Mouse (Mus musculus) megakaryocyte-erythroid progenitor cell, adult 5-6 weeks (primary cell): ENCODE measurements around the gene Cntrl. TPM values are rescaled to one million over a fixed set of nuclear protein-coding genes. Genes with fewer than 3 reads are reported as not detected.
A peak's percentile ranks its signal among the peaks of the same experiment; 100 is the strongest.

Experiments
- ATAC-seq: replicated peaks from 2 replicates; pipeline ENCODE4 v1.8.0; 2016; ENCODE audit warnings: mild to moderate bottlenecking, inconsistent platforms; ENCODE audit not compliant: severe bottlenecking, poor library complexity, low FRiP score, low TSS enrichment
- total RNA-seq, 2 experiments: library from RNA; stranded (forward) in 1 of 2; stranded (reverse) in 1 of 2; fragments of 200-1000, 215-1000 nt in 1 of 2; fragments of >200 nt in 1 of 2; fragmentation: Nextera tagmentation in 1 of 2; gene quantifications; 2 replicates each; pipeline ENCODE4 v1.2.3; 2014 to 2017

The Cntrl gene
- total RNA-seq, 2 experiments from 2014 or later = 69.3 to 85.8 TPM

DNA sequence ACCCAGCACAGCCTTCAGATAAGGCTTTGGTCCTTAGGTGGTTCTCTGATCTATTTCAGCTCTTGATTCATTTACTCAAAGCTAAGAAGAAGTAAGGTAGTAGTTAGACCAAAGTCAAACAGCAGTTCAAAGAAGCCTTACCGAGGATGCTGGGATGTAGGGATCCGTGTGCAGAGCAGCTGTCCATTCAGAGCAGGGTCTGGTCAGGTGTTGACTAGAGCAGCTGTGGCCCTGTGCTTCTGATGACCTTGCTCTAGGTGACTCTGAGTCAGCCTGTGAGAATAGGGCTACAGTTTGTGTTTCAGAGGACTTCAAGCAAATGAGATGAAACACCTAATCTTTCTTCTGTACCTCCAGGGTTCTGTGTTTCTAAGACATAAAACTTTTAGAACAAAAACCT, 60.2 kb downstream of the Cntrl start:
- no peak for ATAC-seq

DNA sequence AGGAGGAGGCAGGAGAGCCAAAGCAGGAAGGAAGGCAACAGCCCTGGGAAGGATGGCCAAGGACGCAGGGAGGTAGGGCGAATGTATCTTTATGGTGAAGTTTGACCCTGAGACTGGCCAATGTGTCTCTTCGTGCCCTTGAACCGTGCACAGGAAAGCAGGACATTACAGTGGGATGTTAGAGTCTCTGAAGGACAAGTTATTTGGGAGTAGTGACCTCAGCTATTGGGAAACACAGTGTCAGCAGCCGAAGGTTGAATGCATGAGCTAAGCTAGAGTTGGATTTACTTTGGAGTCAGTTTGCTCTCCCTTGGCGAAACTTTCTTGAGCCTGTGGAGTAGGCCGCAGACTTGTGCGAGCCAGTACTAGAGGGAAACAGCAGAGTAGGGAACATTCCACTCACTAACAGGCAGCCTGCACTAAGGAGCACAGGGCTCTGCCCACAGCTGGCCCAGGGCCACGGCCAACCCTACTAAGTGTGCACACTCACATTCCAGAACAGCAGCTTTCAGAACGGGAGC, 62.1 kb downstream of the Cntrl start:
- ATAC-seq = no peak

GRCm38 (mm10) chr2:35172246-35172645, 63.0 kb downstream of the Cntrl start:
- ATAC-seq = 0 out of 2 replicates have a peak, but pooled peaks have one; percentile 29

DNA sequence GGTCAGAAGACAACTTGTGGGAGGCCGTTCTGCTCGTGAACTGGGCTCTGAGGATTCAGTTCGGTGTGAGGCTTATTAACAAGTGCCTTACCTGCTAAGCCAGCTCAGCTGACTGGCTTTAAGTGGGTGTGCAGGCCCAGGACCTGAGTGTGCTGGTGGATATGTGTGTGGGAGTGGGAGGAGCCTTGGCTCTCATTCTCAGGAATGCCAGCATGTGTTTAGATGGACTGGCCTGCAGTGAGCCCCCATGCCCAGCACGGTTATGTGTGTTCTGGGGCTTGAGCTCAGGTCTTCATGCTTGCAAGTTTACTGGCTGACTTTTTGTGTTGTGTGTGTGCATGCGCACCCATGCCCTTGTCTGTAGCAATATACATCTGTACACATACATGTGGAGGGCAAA, 64.4 kb downstream of the Cntrl start:
- no peak for ATAC-seq

DNA sequence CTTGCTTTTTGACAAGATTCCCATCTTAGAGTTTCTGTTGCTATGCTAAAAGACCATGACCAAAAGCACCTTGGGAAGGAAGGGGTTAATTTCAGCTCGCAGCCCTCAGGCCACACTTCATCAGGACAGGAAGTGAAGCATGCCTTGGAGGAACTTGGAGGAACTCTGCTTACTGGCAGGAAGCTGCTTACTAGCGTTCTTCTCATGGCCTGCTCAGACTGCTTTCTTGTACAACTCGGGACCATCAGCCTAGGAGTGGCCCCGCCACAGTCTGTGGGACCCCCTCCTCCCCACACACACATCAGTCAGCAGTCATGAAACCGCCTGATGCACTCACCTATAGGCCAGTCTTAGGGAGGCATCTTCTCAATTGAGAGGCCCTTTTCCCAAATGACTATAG, 64.8 kb downstream of the Cntrl start:
- no peak for ATAC-seq

DNA sequence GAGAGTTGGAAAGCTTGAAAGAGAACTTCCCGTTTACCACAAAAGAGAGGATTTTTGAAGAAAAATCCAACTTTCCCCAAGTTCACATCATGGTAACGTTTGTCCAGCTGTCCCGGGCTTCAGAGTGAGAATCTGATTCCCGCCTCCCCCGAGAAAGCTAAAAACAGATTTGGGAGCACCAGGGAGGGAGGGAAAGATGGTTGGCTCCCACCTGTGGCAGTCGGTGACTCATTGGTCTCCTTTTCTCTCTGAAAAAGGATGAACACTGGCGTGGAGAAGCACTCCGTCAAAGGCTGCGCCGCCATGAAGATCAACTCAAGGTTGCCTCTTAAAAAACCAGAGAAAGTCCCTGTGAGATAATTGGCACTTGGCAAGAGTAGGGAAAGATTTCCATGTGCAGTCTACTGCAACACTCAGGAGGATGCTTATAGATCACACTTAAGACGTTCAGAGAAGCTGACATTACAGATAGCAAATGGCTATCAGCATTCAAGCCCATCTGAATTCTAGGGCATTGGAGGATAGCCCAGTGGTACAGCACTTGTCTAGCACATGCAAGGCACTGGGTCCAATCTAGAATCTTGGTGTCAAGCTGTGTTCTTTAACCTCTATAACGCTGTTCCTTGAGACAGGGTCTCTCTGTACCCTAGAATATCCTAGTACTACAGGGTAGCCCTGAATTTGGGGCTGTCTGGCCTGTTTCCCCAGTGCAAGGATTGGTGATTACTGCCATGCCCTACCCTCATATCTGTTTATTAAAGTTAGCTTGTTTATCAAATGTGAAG, 66.2 kb downstream of the Cntrl start:
- no peak for ATAC-seq

DNA sequence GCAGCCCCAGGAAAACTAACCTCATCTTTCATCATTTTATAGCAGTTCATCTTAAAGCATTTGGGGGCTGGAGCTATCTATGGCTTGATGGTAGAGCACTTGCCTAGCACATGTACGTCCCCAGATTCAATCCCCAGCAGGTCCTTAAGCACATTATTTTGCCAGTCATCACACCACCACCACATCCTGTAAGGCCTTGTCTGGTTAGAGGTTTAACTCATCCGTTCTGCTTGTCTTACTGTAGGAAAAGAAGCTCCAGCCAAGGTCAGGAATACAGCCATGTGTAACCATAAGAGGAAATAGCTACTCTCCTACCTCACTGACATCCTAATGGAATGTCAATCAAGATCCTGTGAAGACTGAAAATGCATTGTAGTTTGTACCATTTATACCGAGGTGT, 68.9 kb downstream of the Cntrl start:
- ATAC-seq = no peak

- no peak for ATAC-seq
These were observed 73.9 kb downstream of the Cntrl start for GRCm38 (mm10) chr2:35183115-35183673.

DNA sequence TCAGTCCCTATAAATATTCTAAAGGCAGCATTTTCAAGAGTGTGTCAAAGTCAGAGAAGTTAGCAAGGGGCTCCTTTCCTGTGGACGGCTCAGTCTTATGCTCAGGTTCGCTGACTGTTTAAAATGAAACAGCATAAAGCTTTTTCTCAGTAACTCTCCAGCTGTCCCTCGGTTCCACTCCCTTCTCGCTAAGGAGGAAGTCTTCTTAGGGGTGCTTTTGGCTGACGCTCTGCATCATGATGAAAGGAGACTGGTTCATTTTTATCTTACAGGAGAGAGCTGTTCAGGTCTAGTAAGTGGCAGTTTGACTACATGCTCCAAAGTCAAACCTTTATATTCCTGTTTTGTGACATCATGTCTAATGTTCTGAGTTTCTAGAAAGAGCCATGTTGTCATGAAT, 79.6 kb downstream of the Cntrl start:
- no peak for ATAC-seq

DNA sequence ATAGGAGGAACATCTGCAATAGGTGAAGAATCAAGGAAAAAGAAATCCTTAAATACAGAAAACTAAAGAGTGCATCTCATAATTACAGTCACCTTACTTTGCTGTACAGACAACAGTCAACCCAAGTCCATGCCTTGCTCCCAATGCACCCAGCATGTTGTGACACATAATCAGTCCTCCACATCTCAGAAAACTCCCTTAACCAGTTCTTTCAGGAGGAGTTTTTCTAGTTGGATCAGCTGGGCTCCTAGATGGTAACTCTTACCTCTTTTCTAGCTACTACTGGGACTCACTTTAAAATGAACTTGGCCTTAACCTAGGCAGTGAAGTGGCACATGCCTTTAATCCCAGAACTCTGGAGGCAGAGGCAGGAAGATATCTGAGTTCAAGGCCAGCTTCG, 84.7 kb downstream of the Cntrl start:
- no peak for ATAC-seq

GRCm38 (mm10) chr2:35195626-35196544, 86.6 kb downstream of the Cntrl start:
- no peak for ATAC-seq

- peak; percentile 48 for ATAC-seq
These were observed 90.2 kb downstream of the Cntrl start for GRCm38 (mm10) chr2:35199541-35199940.

DNA sequence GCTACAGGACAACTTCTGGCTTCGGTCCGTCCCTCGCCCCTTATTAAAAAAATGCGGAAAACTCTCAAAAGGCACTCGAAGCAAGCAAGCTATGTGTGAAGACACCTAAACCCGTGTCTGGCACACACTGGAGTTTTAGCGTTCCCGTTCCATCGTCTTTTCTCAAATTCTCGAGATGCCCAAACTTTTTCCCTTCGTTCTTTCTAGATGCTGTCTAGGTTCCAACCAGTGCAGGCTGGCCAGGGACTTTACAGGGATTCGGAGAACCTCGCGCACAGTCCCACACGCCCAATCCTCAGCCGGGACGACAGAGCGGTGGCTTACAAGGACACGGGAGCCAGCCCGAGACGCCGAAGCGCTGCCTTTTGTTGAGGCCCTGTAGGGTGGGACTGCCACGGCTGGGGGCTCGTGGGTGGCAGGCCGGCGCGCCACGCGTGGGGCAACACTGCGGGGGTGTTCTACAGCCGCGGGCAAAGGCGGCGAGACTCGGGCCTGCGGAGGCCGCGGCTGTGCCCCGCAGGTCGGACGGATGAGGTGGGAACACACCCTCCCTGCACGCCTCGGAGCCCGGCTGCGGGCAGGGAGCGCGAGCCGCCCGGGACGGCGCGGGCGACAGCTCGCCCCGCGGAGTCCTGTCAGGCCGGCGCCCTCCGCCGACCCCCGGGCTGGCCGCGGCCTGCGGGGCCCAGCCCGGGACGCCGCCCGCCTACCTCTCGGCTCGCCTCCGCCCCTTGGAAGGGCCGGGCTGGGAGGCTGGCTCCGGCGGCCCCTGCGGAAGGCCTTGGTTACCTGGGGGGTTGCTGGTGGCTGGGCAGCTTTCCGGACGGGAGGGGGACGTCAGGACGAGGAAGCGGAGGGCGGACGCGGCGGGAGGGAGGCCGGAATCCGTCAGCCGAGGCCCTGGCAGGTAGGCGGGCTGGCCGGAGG, 90.9 kb downstream of the Cntrl start:
- peak; percentile 21 for ATAC-seq

DNA sequence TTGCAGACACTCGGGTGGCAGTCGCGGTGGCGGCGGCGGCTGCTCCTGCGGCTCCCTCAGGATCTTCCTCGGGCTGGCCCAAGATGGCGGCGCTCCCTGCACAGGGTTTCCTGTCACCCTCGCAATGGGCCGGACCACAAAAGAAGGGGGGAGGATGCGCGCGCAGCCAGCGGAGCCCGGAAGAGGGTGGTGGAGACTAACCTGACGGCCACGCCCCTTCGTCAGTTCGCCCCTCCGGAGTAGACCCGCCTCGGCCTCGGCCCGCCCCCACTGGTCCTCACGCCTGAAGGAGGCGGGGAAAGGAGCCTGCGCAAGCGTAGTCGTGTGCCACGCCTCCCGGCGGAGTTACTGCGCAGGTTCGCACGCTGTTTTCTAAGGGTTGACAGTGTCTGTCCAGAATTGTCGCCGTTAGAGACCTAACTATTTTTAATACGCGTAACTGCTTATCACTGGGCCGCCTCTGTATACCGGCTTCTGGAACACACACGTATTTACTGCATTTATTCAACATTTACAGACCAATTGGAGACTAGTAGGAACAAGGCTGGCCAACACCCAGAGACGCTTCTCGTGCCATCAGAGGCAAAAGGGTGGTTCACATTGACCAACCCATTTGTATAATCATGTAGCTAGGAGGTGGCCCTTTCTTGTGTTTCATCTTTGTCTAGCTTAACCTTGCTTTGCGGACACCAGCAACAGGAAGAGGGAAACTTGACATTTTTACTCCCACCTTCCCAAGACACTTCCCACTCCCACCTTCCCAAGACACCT, 91.8 kb downstream of the Cntrl start, which contains the start of gene Rab14:
Gene Rab14 (minus strand): TSS at position 223 of the 771 bp plus-strand sequence.
- ATAC-seq = peak; percentile 93

- ATAC-seq = no peak
These were observed 94.4 kb downstream of the Cntrl start for GRCm38 (mm10) chr2:35203729-35204128.

DNA sequence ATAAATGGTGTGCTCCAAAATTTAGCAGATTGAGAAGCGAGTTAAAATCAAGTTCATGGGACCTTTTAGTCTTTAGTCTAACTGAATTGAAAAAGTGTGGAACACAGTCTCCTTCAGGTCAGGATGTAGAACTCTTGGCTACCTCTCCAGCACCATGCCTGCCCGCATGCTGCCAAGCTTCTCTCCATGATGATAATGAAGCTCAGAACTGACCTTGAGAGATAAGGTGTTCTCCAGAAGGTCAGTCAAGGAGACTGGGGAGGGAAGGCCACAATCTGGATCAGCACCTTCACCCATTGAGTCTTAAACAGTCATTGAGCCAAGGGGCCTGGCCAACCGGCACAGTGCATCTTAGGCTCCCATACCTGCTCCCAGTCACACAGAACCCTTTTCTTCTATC, 97.5 kb downstream of the Cntrl start:
- ATAC-seq = peak; percentile 62

GRCm38 (mm10) chr2:35208054-35208453, 98.8 kb downstream of the Cntrl start:
- ATAC-seq = no peak
